Mouse (Mus musculus) cerebellum, postnatal 10 days (tissue): ENCODE measurements at regions not wholly inside any gene's neighbourhood (a gene's known extent, or its start where the extent isn't known, plus 50 kb on each side); places are given as distances from the start of the nearest gene placed in this dataset.
A peak's percentile ranks its signal among the peaks of the same experiment; 100 is the strongest.

ENCODE experiments used
- DNase-seq, 2 experiments: peaks; one replicate each; pipeline ENCODE4 v3.0.0; 2021; ENCODE audit warnings: mixed read lengths in 2 of 2

DNA sequence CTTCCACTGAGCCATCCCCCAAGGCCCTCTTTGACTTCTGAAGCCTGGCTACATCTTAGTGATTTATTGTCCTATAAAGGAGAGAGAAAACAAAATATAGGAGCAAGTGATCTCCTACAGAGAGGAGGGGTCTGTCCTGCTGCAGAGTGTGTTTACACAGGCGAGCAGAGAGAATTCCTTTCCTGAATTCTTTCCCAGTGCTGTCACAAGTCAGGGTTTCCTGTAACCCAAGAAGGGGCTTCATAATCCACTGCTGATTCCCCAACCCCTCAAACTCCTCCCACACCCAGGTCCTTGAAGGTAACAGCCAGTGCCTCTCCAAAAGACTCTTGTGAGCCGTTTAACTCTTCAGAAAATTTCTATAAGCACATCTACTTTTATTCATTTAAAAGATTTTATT, 66.8 kb upstream of the Tpm1 start:
- DNase-seq: no peak

DNA sequence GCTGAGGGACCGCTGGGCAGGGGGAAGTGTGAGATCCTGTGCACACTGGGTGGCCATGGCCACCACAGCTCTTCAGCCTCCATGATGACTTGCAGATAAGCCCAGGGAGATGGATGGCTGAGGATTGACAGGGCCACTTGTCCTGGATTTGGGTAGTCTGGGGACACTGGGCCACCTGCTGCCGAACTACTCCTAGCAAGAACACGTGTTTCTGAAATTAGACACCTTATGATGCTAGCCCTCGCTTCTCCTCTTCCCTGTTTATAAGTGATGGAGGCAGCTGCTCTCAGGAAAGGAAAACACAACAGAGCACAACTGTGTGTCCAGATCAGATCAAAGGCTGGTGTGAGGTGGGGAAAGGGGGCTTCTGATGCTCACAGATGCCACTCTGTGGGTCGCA, 64.9 kb upstream of the Tpm1 start:
- no peak for DNase-seq

DNA sequence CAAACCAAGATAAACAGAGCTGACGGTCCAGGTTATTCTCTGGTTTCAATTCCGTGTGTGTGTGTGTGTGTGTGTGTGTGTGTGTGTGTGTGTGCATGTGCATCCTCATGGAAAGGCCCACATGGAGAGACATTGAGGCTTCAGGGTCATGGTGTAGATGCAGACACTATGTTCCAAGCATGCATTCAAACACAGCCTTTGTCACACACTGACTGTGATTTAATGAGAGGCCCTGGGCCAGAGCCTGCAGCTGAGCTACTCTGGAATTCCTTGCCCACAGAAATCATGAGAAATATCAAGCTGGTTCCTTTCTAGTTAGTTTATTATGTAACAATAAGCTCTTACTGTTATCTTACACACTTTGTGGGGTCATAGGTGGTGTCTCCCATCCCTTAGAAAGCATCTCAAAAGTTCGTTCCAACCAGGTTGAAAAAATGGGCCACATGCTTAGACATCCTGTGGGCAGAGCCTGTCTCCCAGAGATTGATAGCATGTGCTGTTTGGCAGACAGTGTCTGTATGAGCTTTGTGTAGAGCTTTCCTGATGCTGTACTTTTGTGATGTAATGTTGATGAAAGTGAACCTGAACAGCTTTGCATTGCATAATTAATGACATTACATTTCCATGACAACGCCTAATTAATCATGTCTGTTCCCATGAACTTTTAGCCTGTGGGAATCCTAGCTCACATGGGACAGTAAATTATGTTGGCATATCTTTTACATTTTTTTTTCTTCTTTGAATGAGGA, 62.8 kb upstream of the Tpm1 start:
- no peak for DNase-seq

DNA sequence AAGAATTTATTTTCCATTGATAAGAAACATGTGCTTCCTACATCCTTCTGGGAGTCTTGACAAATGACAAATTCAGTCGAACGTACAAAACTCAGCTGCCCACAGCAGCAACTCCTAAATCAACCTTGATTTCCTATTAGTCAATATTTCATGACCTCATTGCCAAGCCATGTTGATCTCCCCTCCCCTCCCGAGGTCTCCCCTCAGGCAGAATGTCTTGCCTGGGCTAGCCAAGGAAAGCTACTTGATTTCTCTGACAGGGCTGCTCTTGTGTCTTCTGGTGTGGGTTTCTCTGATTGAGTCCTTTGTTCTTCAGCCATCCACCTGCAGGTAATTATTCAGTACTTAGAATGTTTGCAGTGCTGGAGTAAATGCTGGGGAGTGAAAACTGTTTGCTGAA, 58.7 kb upstream of the Tpm1 start:
- DNase-seq: no peak

DNA sequence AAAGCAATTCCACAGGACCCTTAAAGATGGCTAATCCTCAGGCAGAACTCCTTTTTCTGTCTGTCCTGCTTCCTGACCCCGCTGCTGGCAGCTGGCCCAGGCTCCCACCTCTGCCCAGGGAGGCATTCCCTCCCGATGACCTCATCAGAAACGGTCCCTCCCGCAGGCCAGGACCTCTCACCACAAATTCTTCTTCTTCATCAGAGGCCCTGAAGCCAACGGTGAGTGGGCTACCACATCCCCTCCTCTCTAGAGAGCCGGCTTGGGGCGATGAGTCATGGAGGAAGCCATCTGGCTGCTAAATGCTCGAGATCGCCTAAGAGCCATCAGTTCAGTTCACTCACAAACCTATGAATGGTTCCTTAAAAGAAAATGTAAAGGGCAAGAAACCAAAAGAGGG, 56.7 kb upstream of the Tpm1 start:
- peak; percentile 47 to 56 for DNase-seq

DNA sequence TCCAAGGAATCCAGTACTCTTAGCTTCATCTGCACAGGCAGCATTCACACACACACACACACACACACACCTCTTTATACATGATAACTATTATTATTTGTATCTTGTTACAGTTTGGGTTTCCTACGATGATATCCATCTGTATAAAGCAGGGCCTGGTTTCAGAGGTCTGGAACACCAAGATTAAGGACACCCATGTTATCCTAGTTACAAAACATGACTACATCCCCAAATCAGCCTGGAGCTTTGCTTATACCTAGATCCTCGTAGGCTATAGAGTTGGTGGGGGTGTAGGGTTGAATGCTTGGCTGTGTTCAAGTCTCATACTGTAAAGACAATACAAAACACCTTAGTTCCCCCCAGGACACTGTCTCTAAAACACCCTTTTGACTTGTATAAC, 56.0 kb upstream of the Tpm1 start:
- DNase-seq: no peak

DNA sequence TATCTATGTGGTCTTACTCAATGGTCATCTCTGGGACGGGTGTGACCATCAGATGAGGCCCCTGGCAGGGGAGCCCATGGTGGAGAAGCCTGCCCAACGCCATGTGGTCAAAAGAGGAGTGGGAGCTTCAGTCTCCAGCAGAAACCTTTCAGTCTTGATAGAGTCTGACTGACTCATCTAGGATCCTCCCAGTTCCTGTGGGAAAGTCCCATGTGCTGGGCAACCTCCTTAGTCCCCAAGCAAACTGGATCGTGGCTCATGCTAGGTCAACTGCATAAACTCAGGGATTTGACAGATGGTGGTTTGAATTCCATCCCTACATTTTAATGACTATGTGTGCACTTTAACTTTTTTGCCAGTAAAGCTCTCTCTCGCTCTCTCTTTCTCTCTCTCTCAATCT, 55.4 kb upstream of the Tpm1 start:
- no peak for DNase-seq

DNA sequence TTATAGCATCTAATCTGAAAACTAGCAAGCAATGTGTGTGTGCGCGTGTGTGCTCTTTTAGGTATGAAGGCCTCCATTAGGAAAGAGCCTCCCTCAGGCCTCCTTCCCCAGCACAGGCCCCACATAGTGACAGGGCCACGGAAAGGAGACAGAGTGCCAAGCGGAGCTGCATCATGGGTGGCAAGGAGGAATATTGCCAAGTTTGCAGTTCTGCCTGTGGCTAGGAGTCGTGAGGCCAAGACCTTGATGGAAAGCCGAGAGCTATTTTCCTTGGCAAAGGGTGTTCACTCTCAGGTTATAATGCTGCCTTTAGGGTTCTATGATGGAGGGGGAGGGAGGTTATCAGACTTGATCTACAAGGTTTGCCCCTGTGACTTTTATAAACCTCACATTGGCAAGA, 53.4 kb upstream of the Tpm1 start:
- peak; percentile 44 to 57 for DNase-seq

DNA sequence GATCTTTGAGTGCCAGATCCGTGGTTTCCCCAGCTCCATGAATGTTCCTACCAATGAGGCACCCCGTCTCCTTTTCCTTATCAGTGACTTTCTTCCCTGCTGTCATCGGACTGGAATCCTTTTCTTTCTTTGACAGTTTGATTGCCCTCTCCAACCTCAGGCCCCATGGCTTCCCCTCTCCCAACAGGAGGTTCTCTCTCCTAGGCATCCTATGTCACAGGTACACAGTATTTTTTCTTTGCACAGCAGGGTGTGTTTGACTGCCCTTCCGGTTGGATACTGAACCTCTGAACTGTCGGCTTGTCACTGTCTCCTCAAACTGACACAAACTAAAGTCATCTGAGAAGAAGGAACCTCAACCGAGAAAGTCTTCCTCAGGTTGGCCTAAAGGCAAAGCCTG, 50.3 kb upstream of the Tpm1 start:
- DNase-seq: no peak
